Mouse (Mus musculus) intestine, postnatal 0 days (tissue): ENCODE results near the gene Sobp. TPM values are rescaled to one million over a fixed set of nuclear protein-coding genes. Genes with fewer than 3 reads are reported as not detected.

Source experiments
- ATAC-seq: fragments of 200-750 bp; cut with Nextera tagmentation; 2 replicates; pipeline ENCODE4 v1.8.0; 2017; ENCODE audit warnings: mild to moderate bottlenecking, moderate TSS enrichment, moderate library complexity
- H3K27ac ChIP-seq: fragments of 300-500 bp; sonication (generic); 2 replicates; pipeline ENCODE4 v1.5.1; 2014; ENCODE audit warnings: mild to moderate bottlenecking, low read depth, low read length, moderate library complexity
- H3K27me3 ChIP-seq: fragments of 300-500 bp; sonication (generic); replicated peaks from 2 replicates; pipeline ENCODE4 v1.6.1; 2014; ENCODE audit warnings: low read length, mixed read lengths; ENCODE audit not compliant: control insufficient read depth, insufficient read depth
- H3K36me3 ChIP-seq: fragments of 300-500 bp; sonication (generic); 2 replicates; pipeline ENCODE4 v1.6.1; 2014; ENCODE audit warnings: mild to moderate bottlenecking, moderate library complexity; ENCODE audit not compliant: control insufficient read depth, insufficient read depth
- H3K4me1 ChIP-seq: fragments of 300-500 bp; sonication (generic); replicated peaks from 2 replicates; pipeline ENCODE4 v1.6.1; 2014; ENCODE audit warnings: antibody characterized with exemption, low read length, mixed read lengths; ENCODE audit not compliant: control insufficient read depth, insufficient read depth
- H3K4me2 ChIP-seq: fragments of 300-500 bp; sonication (generic); replicated peaks from 2 replicates; pipeline ENCODE4 v1.6.1; 2014; ENCODE audit warnings: low read depth, mild to moderate bottlenecking, moderate library complexity
- H3K4me3 ChIP-seq: fragments of 300-500 bp; sonication (generic); 2 replicates; pipeline ENCODE4 v1.5.1; 2014; ENCODE audit warnings: low read depth, low read length
- H3K9ac ChIP-seq: fragments of 300-500 bp; sonication (generic); 2 replicates; pipeline ENCODE4 v1.6.1; 2014; ENCODE audit warnings: mild to moderate bottlenecking, low read depth, low read length
- H3K9me3 ChIP-seq: fragments of 300-500 bp; sonication (generic); 2 replicates; pipeline ENCODE4 v1.6.1; 2016; ENCODE audit warnings: mixed run types; ENCODE audit not compliant: control insufficient read depth
- CTCF ChIP-seq: sonication (generic); IDR thresholded peaks from 2 replicates; pipeline ENCODE4 v1.5.1; 2016; ENCODE audit warnings: low read depth, mild to moderate bottlenecking, control low read depth, antibody characterized with exemption, moderate library complexity
- WGBS: fragments of 180-500 bp; shearing (Covaris S2); extraction: QIAGEN DNeasy Blood & Tissue Kit; methylation state at CpG from one replicate; pipeline ENCODE4 v1.1.7; 2014; 5-methylcytosine and 5-hydroxymethylcytosine counted together
- polyA plus RNA-seq: library from polyadenylated mRNA; unstranded; fragments of >200 nt; fragmentation: Nextera tagmentation; extraction: Ambion mirVana; gene quantifications from 2 replicates; pipeline ENCODE4 v1.2.1, GENCODE M21; 2015

The Sobp gene
- polyA plus RNA-seq, 1 experiment from 2014 or later, result 0.99 TPM

- Histone ChIP-seq H3K4me1 (no peaks in the 10 kb centered on the region), H3K9me3 (no peaks in the 10 kb centered on the region), H3K36me3 (no peaks in the 10 kb centered on the region), H3K27me3 (no peaks in the 10 kb centered on the region), H3K4me3 (no peak overlapping the region), H3K27ac (no peak overlapping the region), H3K4me2 (no peak overlapping the region), H3K9ac (no peak overlapping the region)
- 70% methylated on average over 10 of the region's 10 CpGs for WGBS
- ATAC-seq, result no peak
- no peak for TF ChIP-seq CTCF
Observed at GRCm38 (mm10) chr10:43053861-43054560, 120.3 kb downstream of the Sobp start.

- Histone ChIP-seq H3K9me3 (no peaks in the 10 kb centered on the region), H3K4me2 (no peak overlapping the region), H3K36me3 (no peaks in the 10 kb centered on the region), H3K4me3 (no peak overlapping the region), H3K9ac (no peak overlapping the region), H3K27me3 (no peaks in the 10 kb centered on the region), H3K4me1 (no peaks in the 10 kb centered on the region), H3K27ac (no peak overlapping the region)
- 54% methylated on average over 5 of the region's 5 CpGs for WGBS
- TF ChIP-seq CTCF, result peak; percentile 57
- no peak for ATAC-seq
Observed at GRCm38 (mm10) chr10:43052462-43052861, 121.9 kb downstream of the Sobp start.

GRCm38 (mm10) chr10:43047804-43048348, 126.5 kb downstream of the Sobp start:
- TF ChIP-seq CTCF, result no peak
- no peak overlapping the region for H3K4me2 ChIP-seq
- H3K27ac ChIP-seq, result no peak overlapping the region
- no peak overlapping the region for H3K9ac ChIP-seq
- H3K27me3 ChIP-seq, result no peaks in the 10 kb centered on the region
- H3K4me3 ChIP-seq, result no peak overlapping the region
- H3K9me3 ChIP-seq, result no peaks in the 10 kb centered on the region
- no peaks in the 10 kb centered on the region for H3K4me1 ChIP-seq
- H3K36me3 ChIP-seq, result no peaks in the 10 kb centered on the region
- 49% methylated on average over 6 of the region's 6 CpGs for WGBS
- no peak for ATAC-seq

- 42% methylated on average over 7 of the region's 7 CpGs for WGBS
- Histone ChIP-seq H3K4me2 (peak overlapping the region; percentile 21; the same call in 1 of the 2 replicates), H3K27ac (no peak overlapping the region), H3K9ac (no peak overlapping the region), H3K4me1 (no peaks in the 10 kb centered on the region), H3K9me3 (no peaks in the 10 kb centered on the region), H3K27me3 (no peaks in the 10 kb centered on the region), H3K4me3 (no peak overlapping the region), H3K36me3 (no peaks in the 10 kb centered on the region)
- no peak for TF ChIP-seq CTCF
- ATAC-seq, result no peak
Observed at GRCm38 (mm10) chr10:43043351-43044209, 130.8 kb downstream of the Sobp start.

DNA sequence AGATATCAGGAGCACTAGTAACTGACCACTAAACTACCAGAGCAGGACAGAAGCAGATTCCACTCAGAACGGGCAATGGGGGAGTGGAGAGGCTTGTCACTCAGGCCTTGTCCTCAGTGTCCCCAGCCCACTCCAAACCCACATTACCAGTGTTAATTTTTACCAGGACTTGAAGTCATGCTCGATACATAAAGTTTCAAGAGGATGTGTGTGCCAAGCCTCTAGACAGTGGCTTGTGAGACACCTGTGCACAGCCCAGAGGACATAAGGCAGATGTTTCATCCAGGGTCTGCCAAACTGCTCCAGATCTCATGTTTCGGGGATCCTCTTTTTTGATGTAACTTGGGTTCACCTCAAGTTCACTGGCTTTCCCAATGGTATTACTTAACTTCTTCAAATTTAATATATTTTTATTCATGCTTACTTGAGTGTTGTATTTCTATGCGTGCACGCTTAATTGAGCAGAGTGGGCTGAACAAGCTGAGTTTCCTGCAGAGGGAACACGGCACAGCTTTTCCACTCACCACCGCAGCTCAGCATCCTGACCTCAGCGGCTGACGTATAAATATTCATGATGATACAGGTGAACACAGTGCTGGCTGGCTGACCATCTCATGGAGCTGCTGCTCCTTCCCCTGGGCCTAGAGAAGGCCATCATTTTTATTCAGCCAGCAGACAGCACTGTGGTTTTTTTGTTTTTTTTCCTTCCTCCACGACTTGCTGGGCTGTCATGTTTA, 131.6 kb downstream of the Sobp start:
- Histone ChIP-seq H3K4me1 (no peaks in the 10 kb centered on the region), H3K4me2 (no peak overlapping the region), H3K27ac (no peak overlapping the region), H3K27me3 (no peaks in the 10 kb centered on the region), H3K36me3 (no peaks in the 10 kb centered on the region), H3K9ac (no peak overlapping the region), H3K4me3 (no peak overlapping the region), H3K9me3 (no peaks in the 10 kb centered on the region)
- TF ChIP-seq CTCF, result no peak
- WGBS, result 57% methylated on average over 10 of the region's 10 CpGs
- no peak for ATAC-seq

DNA sequence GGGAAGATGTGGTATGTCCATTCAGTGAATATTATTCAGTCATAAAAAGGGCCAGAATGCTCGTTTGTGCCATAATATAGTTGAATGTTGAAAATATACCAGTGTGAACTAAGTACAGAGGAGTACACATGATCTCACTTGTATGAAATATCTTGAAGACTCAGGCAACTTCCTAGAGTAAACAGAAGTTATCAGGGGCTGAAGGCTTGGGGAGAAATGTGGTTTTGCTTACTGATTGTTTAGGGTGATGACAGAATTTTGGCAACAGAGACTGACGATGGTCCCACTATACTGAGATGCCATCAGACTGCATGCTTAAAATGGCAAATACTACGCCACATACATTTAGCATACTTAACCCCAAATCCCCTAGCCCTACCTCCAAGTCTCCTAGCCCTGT, 132.5 kb downstream of the Sobp start:
- H3K4me1 ChIP-seq, result no peaks in the 10 kb centered on the region
- H3K9ac ChIP-seq, result no peak overlapping the region
- H3K4me2 ChIP-seq, result no peak overlapping the region
- H3K9me3 ChIP-seq, result no peaks in the 10 kb centered on the region
- WGBS, result 85% methylated on average over 3 of the region's 3 CpGs
- H3K27ac ChIP-seq, result no peak overlapping the region
- no peaks in the 10 kb centered on the region for H3K36me3 ChIP-seq
- no peaks in the 10 kb centered on the region for H3K27me3 ChIP-seq
- no peak for ATAC-seq
- TF ChIP-seq CTCF, result no peak
- no peak overlapping the region for H3K4me3 ChIP-seq
